Mouse (Mus musculus): ENCODE results near the gene Npas4.

Npas4 gene

DNA sequence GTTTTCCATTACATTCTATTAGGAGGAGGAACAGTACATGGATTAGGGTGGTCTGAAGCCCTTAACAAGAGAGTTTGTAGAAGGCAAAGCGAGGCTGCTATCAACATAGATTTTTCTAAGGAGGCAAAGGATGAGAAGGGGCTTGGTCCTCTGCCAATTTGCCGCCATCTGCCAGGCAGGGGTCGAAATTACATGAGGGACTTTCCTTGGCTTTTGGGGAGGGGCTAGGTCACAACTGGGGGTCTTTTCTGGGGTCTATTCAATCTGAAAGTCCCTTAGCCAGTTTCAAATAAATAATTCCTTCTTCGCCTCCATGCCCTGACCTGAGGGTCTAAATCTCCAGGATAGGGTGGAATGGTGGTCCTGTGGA is at the start of gene Npas4:
Npas4 (minus strand) TSS at position 61 of the 370 bp plus-strand sequence.
- no peak for TF ChIP-seq GATA4 (IDR thresholded peaks at IDR 0.05; ENCODE audit: insufficient replicate concordance, low read length)

DNA sequence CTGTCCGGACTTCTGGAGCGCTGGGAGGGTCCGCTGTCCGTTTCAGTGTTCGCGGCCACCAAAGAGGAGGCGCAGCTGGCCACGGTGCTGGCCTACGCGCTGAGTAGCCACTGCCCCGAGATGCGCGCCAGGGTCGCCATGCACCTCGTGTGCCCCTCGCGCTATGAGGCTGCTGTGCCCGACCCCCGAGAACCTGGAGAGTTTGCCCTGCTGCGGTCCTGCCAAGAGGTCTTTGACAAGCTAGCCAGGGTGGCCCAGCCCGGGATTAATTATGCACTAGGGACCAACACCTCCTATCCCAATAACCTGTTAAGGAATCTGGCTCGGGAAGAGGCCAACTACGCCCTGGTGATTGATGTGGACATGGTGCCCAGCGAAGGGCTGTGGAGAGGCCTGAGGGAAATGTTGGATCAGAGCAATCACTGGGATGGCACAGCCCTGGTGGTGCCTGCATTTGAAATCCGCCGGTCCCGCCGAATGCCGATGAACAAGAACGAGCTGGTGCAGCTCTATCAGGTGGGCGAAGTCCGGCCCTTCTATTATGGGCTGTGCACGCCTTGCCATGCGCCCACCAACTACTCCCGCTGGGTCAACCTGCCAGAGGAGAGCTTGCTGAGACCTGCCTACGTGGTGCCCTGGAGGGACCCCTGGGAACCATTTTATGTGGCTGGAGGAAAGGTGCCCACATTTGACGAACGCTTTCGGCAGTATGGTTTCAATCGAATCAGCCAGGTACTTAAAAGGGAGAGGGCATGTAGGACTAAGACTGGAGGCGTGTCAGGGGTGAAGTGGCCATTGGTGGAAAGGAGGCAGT is 49.4 kb upstream of the Npas4 start:
- TF ChIP-seq GATA4 (IDR thresholded peaks at IDR 0.05; ENCODE audit: insufficient replicate concordance, low read length) = no peak

DNA sequence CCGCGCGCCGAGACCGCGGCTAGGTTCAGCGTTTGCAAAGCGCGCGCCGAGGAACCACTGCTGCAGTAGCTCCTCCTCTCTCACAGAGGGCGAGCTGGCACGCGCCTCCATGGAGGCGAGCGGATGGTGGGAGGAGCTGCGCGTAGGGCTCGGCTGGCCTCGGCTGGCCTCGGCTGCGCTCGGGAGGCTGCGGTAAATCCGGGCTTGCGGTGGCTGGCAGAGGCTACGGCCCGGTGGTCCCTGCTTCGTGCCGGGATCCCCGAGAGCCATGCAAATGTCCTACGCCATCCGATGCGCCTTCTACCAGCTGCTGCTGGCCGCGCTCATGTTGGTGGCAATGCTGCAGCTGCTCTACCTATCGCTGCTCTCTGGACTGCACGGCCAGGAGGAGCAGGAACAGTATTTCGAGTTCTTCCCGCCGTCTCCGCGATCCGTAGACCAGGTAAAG is 48.6 kb upstream of the Npas4 start, which contains the start of the genes B4gat1 and AC124502.3:
B4gat1 (plus strand) TSS at position 118 of the 448 bp plus-strand sequence.
AC124502.3 (plus strand) TSS at position 183 of the 448 bp plus-strand sequence.
- TF ChIP-seq GATA4 (IDR thresholded peaks at IDR 0.05; ENCODE audit: insufficient replicate concordance, low read length) = no peak

DNA sequence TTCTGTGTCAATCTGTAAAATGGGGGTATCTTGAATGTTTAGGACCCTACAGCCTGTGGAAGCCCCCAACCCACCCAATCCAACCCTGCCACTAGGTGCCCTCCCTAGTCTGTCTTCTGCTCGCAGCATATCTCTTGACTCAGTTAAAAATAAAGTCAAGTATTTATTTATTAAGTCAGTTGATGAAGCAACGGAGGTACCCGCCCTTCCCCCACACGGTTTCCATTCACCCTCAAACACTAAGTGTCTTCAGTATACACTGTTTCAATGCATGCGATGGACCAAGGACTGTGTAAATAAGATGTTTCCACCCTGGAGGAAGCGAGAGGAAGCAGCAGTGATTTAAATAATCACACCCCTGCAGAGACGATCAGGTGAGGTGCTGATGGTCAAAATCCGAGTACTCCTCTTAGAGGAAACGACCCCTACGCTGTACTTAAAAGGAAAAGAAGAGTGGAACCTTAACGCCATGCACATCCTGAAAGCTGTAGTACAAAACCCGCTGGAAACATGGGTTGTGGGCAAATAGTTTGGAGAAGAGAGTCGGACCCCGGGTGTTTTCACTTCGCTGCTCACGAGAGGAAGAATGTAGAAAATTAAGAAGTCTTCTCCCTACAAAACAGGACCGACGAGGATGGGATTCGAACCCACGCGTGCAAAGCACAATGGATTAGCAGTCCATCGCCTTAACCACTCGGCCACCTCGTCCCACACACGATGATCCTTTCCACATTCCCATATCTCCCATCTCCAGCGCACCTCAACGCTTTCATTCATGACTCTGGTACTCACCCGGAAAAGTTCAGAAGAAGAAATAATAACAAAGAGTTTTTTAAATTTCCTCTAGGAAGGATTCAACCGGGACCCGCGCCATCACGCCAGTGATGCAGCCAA is 47.8 kb upstream of the Npas4 start:
- no peak for TF ChIP-seq GATA4 (IDR thresholded peaks at IDR 0.05; ENCODE audit: insufficient replicate concordance, low read length)

DNA sequence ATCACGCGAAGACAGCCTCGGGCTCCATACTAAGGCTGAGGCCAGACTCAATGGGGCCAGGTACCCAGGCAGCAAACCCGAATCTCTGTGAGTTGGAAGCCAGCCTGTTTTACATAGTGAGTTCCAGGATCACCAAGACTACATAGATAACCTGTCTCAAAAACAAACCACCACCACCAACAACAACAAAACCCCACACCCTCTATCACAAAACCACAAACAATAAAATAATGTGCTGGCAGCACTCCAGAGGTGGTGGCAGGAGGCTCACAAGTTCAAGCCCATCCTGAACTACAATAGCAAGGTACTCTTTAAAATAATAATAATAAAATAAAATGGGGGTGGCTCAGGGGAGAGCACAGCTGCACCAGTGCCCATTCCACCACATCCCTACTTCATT is 46.5 kb upstream of the Npas4 start:
- no peak for TF ChIP-seq GATA4 (IDR thresholded peaks at IDR 0.05; ENCODE audit: insufficient replicate concordance, low read length)

- TF ChIP-seq GATA4 (IDR thresholded peaks at IDR 0.05; ENCODE audit: insufficient replicate concordance, low read length) = no peak
These were observed 42.6 kb upstream of the Npas4 start for GRCm38 (mm10) chr19:5032686-5033085.

DNA sequence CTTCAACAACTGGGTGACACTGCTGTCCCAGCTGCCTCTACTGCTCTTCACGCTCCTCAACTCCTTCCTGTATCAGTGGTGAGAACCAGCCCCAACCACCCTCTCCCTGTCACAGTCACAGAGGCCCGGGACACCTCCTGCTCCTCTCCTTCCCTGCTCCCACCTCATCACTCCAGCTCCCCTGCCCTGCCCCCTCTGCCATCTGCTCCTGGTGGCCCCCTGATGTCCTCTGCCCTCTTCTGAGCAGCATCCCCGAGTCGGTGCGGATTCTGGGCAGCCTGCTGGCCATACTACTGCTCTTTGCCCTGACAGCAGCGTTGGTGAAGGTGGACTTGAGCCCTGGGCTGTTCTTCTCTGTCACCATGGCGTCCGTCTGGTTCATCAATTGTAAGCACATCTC is 36.0 kb upstream of the Npas4 start:
- no peak for TF ChIP-seq GATA4 (IDR thresholded peaks at IDR 0.05; ENCODE audit: insufficient replicate concordance, low read length)

GRCm38 (mm10) chr19:5023621-5024479 is 33.7 kb upstream of the Npas4 start, which contains the start of gene Slc29a2:
Gene Slc29a2 (plus strand): TSS chr19:5023860.
- TF ChIP-seq GATA4 (IDR thresholded peaks at IDR 0.05; ENCODE audit: insufficient replicate concordance, low read length) = no peak

DNA sequence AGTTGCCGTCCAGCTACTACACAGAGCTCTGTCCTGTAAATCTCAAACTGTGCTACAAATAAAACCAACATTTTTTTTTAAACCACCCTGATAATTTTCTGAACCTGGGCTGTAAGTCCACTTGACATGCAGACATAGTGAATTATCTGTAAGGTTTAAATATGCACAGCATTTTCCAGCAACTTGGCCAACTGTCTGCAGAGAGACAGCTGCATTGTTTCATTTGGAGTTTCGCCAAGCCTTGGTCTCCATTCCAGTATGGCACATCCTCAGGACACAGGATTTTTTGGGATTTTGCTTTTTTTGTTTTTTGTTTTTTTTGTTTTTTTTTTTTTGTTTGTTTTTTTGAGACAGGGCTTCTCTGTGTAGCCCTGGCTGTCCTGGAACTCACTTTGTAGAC is 31.3 kb upstream of the Npas4 start:
- TF ChIP-seq GATA4 (IDR thresholded peaks at IDR 0.05; ENCODE audit: insufficient replicate concordance, low read length) = no peak

GRCm38 (mm10) chr19:5018191-5018590 is 28.1 kb upstream of the Npas4 start:
- TF ChIP-seq GATA4 (IDR thresholded peaks at IDR 0.05; ENCODE audit: insufficient replicate concordance, low read length) = no peak

DNA sequence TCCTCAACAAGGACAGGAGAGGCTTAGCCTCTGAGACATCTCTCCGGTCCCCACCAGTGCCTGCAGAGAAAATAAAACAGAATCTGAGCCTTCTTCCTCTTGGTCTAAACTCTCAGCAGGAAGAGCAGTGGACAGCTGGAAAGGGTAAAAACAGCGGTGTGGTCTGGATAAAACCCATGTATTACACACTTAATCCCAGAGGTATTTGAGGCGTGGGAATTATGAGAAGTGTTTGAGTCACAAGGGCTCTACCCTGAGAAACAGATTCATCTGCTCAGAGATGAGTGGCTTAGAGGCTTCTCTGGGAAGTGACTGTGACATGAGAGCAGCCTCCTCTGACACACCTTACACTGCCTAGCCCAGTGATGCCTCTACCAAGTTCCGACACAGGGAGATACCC is 27.5 kb upstream of the Npas4 start:
- no peak for TF ChIP-seq GATA4 (IDR thresholded peaks at IDR 0.05; ENCODE audit: insufficient replicate concordance, low read length)

DNA sequence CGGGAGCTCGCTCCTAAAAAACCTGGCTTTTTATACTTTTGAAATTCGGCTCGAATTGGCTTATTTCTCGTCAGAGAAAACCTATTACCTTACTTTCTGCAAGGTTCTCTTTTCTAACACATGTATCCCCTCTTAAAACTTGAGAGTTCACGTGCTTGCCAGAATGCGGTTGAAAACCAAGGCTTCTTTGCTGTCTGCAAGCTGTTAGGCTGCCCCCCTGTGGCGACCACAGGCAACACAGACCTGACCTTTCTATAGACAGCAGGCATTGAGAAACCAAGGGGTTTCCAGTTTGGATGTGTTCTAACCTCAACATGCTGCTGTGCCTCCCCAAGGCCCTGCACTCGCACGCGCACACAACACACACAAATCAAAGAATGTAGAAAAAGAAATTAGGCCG is 26.7 kb upstream of the Npas4 start:
- no peak for TF ChIP-seq GATA4 (IDR thresholded peaks at IDR 0.05; ENCODE audit: insufficient replicate concordance, low read length)

DNA sequence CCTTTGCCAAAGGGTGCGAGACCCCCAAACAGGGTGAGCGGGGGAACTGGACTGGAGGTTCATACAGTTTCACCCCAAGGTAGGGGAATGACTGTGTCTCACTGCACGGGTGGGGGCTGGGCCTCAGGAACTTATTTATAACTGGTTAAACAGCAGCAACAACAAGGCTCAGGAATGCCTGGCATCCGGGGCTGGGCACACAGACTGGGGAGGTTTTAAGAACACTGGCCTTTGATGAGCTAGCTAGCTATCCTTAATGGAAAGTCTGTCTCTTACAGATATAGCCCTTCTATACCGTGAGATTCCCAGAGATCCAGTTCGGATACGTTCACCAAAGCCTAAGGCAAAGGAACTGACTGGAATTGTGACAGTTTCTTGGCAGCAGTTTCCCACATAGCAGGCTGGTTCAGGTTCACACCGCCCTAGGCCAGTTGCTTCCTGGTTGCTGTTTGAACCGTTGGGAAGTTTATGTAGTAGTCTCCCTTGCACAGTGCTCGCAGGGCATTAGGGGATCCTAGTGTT is 26.2 kb upstream of the Npas4 start:
- TF ChIP-seq GATA4 (IDR thresholded peaks at IDR 0.05; ENCODE audit: insufficient replicate concordance, low read length) = no peak

DNA sequence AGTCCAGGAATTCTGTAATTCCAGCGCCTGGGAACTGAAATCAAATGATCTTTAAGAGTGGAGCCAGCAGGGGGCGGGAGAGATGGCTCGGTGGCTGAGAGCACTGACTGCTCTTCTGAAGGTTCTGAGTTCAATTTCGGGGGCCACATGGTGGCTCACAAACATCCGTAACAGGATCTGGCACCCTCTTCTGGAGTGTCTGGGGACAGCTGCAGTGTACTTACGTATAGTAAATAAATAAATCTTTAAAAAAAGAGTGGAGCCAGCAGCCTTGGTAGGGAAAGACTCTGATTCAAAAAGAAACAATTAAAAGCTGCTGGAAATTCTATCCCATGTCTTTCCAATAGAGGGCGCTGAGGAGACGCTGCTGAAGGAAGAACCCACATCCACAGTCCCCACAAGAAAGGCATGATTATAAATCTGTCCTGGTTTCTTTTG is 24.9 kb upstream of the Npas4 start:
- TF ChIP-seq GATA4 (IDR thresholded peaks at IDR 0.05; ENCODE audit: insufficient replicate concordance, low read length) = no peak

- no peak for TF ChIP-seq GATA4 (IDR thresholded peaks at IDR 0.05; ENCODE audit: insufficient replicate concordance, low read length)
These were observed 23.0 kb upstream of the Npas4 start for GRCm38 (mm10) chr19:5013138-5013537.
